Mouse (Mus musculus): ENCODE measurements around the gene Trex2.

GRCm38 (mm10) chrX:73471764-73472163, 36.6 kb upstream of the Trex2 start:
- no peak for TF ChIP-seq TAL1 (IDR thresholded peaks at IDR 0.05; ENCODE audit: low read length)
- no peak for TF ChIP-seq GATA1 (IDR thresholded peaks at IDR 0.05; ENCODE audit: low read length)
